Mouse (Mus musculus) right cerebral cortex, postnatal 4 days (tissue): ENCODE data around the gene Syne1.
A peak's percentile ranks its signal among the peaks of the same experiment; 100 is the strongest.

ENCODE experiments used
- DNase-seq: peaks from one replicate; pipeline ENCODE4 v3.0.0-alpha.2; 2022

The Syne1 gene

GRCm38 (mm10) chr10:5514134-5514533 is 37.1 kb downstream of the Syne1 start:
- no peak for DNase-seq

DNA sequence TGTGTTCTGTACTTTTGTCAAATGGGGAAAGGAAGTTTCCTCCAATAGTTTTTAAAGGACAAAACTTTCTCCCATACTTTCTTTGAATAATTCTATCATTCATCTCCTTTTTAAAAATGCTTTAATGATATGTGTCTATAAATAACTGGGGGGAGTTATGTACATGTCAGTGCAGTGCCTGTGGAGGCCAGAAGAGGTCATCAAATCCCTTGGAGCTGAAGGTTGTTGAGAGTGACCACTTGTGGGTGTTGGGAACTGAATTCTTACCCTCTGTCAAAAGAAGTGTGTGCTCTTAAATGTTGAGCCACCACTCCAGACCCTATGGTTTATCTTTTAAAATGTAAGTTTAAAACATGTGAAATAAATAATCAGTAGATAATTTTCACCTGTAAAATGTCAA is 39.0 kb downstream of the Syne1 start:
- DNase-seq, result no peak

DNA sequence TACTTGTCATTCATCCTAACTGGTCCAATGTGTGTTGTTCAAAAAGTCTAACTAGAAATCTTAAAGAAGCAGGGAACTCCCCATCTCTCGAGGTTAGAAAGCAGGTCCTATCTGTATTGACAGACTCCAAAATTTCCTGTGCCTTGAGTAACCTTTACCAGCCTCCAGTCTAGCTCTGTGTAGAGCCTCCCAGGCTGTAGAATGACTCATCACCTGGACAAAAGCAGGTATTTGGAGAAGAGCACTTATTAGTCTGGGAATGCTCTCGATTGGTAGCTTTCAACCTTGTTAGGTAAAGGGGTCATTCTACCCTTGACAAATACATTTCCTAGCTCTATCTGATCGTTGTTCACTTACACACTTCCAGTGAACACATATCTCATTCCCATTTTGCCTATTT is 39.9 kb downstream of the Syne1 start:
- DNase-seq, result no peak

DNA sequence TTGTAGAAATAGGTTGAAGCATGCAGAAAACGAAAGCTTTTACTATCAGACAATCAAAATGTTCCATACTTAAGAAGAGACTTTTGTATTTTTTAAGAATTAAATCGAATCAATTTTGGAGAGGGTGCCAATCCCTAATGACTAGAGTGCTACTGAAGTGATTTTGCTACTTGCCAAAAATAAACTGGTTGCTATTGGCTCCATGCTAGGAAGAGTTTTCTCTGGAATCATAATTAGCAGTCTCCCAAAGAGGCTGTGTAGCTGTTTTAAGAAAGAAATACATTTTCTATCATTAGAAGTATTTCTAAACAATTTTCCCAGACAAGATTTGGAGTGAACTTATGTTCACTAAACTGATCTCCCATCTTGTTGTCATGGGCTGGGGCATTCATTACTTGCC is 43.8 kb downstream of the Syne1 start:
- no peak for DNase-seq

GRCm38 (mm10) chr10:5504761-5505160 is 46.5 kb downstream of the Syne1 start:
- DNase-seq, result no peak

DNA sequence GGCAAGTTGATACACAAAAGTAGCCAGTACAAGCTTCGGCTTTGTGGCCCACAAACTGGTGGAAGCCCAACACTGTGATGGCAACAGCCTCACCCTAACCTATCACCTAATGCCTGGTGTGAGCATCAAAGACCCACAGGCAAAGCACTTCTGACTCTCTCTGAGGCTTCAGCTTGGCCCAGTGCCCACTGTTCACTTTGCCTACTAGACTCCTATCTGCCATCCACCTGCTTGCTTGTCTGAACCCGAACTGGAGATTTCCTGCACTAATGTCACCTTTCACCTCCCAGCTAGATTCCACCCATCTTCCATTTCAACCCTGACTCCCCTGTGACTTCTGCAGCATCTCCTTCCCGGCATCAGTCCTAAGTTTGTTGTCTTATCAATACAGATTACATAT is 47.4 kb downstream of the Syne1 start:
- DNase-seq, result no peak

- peak; percentile 52 for DNase-seq
These were observed 51.5 kb downstream of the Syne1 start for GRCm38 (mm10) chr10:5499684-5500369.

GRCm38 (mm10) chr10:5497859-5498258 is 53.4 kb downstream of the Syne1 start:
- no peak for DNase-seq

GRCm38 (mm10) chr10:5491050-5491449 is 60.2 kb downstream of the Syne1 start:
- no peak for DNase-seq

DNA sequence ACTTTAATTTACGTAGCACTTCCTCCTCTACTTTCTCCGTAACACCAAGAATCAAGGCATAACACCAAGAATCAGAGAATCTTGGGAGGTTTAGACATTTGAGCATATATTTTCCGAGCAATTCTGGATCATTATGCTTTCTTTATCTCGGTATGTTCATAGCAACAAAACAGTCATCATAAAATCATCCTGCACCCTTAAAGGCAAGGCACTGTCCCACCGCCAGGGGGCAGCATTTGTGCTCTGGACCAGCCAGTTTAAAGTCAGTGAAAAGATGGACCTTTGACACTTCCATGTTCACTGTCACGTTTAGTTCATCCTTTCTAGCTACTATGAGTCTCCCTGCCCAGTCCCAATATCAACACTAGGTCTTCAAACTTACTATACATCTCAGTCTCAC is 61.3 kb downstream of the Syne1 start:
- peak; percentile 45 for DNase-seq

DNA sequence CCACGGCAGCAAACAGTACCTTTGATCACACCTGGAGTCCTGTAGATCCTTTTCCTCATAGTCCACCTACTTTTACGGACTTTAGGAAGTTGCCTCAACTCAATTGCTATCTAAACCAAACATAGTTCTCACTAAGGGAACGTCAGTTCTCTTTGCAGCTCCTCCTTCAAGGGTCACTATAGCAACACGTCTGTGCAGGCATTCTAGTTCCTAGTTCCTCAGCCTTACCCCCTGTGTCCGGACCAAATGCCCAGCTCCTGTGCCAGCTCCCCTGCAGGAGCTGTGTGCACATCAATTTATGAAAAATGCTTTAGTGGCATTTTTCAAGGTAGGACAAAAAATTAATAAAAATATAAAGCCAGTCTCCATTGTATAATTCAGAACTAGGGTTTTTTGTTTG is 63.2 kb downstream of the Syne1 start:
- DNase-seq, result no peak

GRCm38 (mm10) chr10:5480552-5481550 is 70.4 kb downstream of the Syne1 start:
- no peak for DNase-seq

DNA sequence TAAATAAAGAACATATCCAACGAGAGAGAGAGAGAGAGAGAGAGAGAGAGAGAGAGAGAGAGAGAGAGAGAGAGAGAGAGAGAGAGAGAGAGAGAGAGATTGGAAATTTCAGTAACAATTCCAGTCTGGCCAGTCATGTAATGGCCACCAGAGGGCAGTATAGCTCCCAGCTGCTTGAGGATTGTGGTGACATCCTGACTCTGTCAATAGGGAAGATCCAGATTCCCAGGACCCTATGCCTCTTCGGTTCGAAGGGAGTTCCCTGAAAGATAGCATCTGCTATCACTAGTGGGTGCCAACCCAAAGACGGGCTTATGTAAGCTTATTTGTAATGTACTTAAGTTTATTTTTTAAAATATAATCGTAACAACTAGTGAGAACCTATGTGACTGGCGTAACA is 71.2 kb downstream of the Syne1 start:
- peak; percentile 31 for DNase-seq

DNA sequence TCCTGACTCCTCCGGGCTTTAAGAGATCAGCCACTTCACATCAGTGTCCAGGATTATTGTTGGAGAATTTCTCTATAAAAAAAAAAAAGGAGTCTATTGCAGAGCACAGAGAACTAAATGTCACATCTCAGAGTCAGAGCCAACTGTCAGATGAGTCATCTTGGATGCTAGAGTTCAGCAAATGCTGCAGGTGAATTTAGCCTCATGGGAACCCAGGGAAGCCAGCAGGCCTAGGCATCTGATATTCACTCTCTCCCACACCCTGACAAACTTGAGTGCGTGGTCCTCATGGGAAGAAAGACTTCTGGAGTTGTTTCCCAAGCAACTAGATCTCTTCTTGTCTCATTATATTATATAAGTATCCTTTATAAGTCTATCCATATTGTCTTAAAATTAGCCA is 82.6 kb downstream of the Syne1 start:
- DNase-seq, result no peak

- no peak for DNase-seq
These were observed 97.5 kb downstream of the Syne1 start for GRCm38 (mm10) chr10:5453830-5454229.

DNA sequence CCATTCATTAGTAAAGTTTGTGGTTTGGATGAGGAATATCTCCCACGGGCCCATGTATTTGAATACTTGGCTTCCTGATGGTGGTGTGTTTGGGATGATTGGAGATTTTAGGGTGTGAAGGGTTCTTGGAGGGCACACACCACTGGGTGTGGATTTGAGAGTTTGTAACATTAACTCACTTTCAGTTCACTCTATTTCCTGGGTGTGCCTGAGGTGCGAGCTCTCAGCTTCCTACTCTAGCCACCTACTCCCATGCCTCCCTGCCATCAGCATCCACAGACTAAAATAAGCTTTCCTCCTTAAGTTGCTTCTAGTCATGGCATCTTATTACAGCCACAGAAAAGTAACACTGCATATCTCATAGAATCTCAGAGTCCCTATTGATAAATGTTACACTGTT is 101.3 kb downstream of the Syne1 start:
- DNase-seq, result no peak

GRCm38 (mm10) chr10:5447950-5448716 is 103.1 kb downstream of the Syne1 start:
- DNase-seq, result no peak

DNA sequence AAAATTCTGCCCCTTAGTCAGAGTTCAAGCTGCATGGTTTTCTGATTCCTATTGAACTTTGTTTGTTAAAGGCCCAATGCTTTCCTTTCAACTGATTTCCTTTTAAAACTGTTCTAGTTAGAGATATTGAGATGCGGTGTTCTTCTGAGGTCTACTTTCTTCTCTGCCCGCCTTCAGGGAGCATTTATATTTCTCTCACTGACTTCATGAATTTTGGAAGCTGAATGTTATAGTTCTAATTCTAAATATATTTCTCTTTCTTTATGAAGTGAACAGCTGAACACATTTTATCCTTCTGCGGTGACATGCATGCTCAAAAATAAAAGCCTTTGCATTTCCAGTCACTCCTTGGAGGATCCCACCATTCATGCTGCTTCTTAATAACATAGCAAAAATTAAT is 106.0 kb downstream of the Syne1 start:
- DNase-seq, result no peak

- no peak for DNase-seq
These were observed 108.3 kb downstream of the Syne1 start for GRCm38 (mm10) chr10:5443020-5443419.

DNA sequence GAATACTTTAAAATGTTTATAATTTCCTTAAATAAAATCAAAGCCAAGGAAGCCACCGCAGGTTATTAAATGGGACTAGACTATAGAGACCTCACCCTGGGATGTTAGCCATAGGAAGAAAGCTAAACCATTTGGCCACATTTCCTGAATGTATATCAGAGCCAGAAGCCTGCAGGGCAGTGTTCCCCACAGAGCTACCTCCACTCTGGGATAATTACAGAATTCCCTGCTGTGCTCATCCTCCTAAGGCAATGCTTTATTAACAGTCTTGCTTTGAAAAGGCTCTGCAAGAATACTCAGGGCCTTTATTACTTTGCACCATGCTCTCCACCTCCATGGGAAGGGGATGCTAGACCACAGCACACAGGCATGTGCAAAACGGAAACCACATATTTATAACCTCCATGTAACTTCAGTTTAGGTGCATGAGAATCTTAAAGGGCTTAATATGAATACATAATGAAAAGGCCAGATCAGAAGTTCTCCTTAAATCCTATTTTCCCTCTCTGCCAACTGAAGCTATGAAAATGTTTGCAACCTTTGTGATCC is 111.4 kb downstream of the Syne1 start:
- DNase-seq, result no peak

GRCm38 (mm10) chr10:5437766-5438165 is 113.5 kb downstream of the Syne1 start:
- DNase-seq, result no peak

GRCm38 (mm10) chr10:5423984-5424383 is 127.3 kb downstream of the Syne1 start:
- no peak for DNase-seq

GRCm38 (mm10) chr10:5415730-5416129 is 135.6 kb downstream of the Syne1 start:
- no peak for DNase-seq
